Comparison of ENCODE assay signal across 24 mouse cellular contexts in genomic region chr6:111380710-111381109, GRCm38 (mm10).
"Had no signal": no experiment of that assay in that cellular context is flagged by ENCODE, and none has a peak within 500 bp of the region (broad histone marks: within the 10 kb centered on the region; RNA-seq: fewer than 3 reads in every experiment).

No protein-coding gene starts in this region.

- H3K9me3 ChIP-seq: heart, embryonic 10.5 days; heart, embryonic 12.5 days; hindbrain, embryonic 10.5 days; hindbrain, embryonic 12.5 days; hindbrain, embryonic 15.5 days; intestine, embryonic 15.5 days; limb, embryonic 13.5 days had no signal

- H3K27me3 ChIP-seq: heart, embryonic 12.5 days; hindbrain, embryonic 12.5 days; hindbrain, embryonic 15.5 days; intestine, embryonic 15.5 days; limb, embryonic 13.5 days had no signal

- H3K27ac ChIP-seq: heart, embryonic 10.5 days; hindbrain, embryonic 10.5 days; hindbrain, embryonic 12.5 days; hindbrain, embryonic 15.5 days; intestine, embryonic 15.5 days; layer of hippocampus, adult 2 months; left cerebral cortex, adult 2 months; limb, embryonic 13.5 days had no signal

- ATAC-seq: forebrain, postnatal 0 days; inflammation-experienced regulatory T-cells, adult 6 months; intestine, embryonic 15.5 days; intestine, postnatal 0 days had no signal

- DNase-seq: forebrain, postnatal 0 days; gastrocnemius, postnatal 14 days; gastrocnemius, postnatal 36 days; heart, adult 18-20 months; heart, postnatal 10 days; heart, postnatal 4 days; kidney, adult 18-20 months; kidney, adult 8-10 months; kidney, postnatal 10 days; kidney, postnatal 25 days; kidney, postnatal 4 days; liver had no signal

- H3K4me2 ChIP-seq: heart, embryonic 12.5 days; hindbrain, embryonic 12.5 days; hindbrain, embryonic 15.5 days; intestine, embryonic 15.5 days; limb, embryonic 13.5 days; liver, embryonic 11.5 days had no signal

- H3K36me3 ChIP-seq: heart, embryonic 10.5 days; heart, embryonic 12.5 days; hindbrain, embryonic 10.5 days; hindbrain, embryonic 12.5 days; hindbrain, embryonic 15.5 days; intestine, embryonic 15.5 days; limb, embryonic 13.5 days had no signal

- H3K4me1 ChIP-seq: heart, embryonic 10.5 days; heart, embryonic 12.5 days; hindbrain, embryonic 12.5 days; hindbrain, embryonic 15.5 days; intestine, embryonic 15.5 days; limb, embryonic 13.5 days had no signal

- H3K9ac ChIP-seq: forebrain, postnatal 0 days; heart, embryonic 12.5 days; hindbrain, embryonic 12.5 days; hindbrain, embryonic 15.5 days; intestine, embryonic 15.5 days; limb, embryonic 13.5 days had no signal

- H3K4me3 ChIP-seq: heart, embryonic 10.5 days; heart, embryonic 12.5 days; hindbrain, embryonic 10.5 days; hindbrain, embryonic 12.5 days; hindbrain, embryonic 15.5 days; intestine, embryonic 15.5 days; layer of hippocampus, adult 2 months; left cerebral cortex, adult 2 months; limb, embryonic 13.5 days had no signal
